Mouse (Mus musculus) kidney, embryonic 15.5 days (tissue): ENCODE results near the gene Pnmal2. TPM values are rescaled to one million over a fixed set of nuclear protein-coding genes. Genes with fewer than 3 reads are reported as not detected.

Source experiments
- ATAC-seq: fragments of 200-750 bp; cut with Nextera tagmentation; replicated peaks from 2 replicates; pipeline ENCODE4 v1.8.0; 2017; ENCODE audit warnings: moderate TSS enrichment; ENCODE audit not compliant: low FRiP score
- H3K27ac ChIP-seq: fragments of 300-500 bp; sonication (generic); 2 replicates; pipeline ENCODE4 v1.5.1; 2015; ENCODE audit warnings: mild to moderate bottlenecking, inconsistent platforms
- H3K27me3 ChIP-seq: fragments of 300-500 bp; sonication (generic); 2 replicates; pipeline ENCODE4 v1.6.1; 2015; ENCODE audit warnings: inconsistent platforms
- H3K36me3 ChIP-seq: fragments of 300-500 bp; sonication (generic); 2 replicates; pipeline ENCODE4 v1.6.1; 2015; ENCODE audit warnings: inconsistent platforms
- H3K4me1 ChIP-seq: fragments of 300-500 bp; sonication (generic); 2 replicates; pipeline ENCODE4 v1.6.1; 2015; ENCODE audit warnings: inconsistent platforms
- H3K4me2 ChIP-seq: fragments of 300-500 bp; sonication (generic); 2 replicates; pipeline ENCODE4 v1.6.1; 2015; ENCODE audit warnings: moderate library complexity, mild to moderate bottlenecking, inconsistent platforms
- H3K4me3 ChIP-seq: fragments of 300-500 bp; sonication (generic); replicated peaks from 2 replicates; pipeline ENCODE4 v1.5.1; 2015; ENCODE audit warnings: mild to moderate bottlenecking, inconsistent platforms
- H3K9ac ChIP-seq: fragments of 300-500 bp; sonication (generic); 2 replicates; pipeline ENCODE4 v1.6.1; 2015; ENCODE audit warnings: mild to moderate bottlenecking, inconsistent platforms
- H3K9me3 ChIP-seq: fragments of 300-500 bp; sonication (generic); replicated peaks from 2 replicates; pipeline ENCODE4 v1.6.1; 2016; ENCODE audit warnings: inconsistent platforms
- whole genome bisulfite sequencing: fragments of 180-500 bp; shearing (Covaris S2); methylation state at CpG from one replicate; pipeline ENCODE4 v1.1.7; 2015; ENCODE audit warnings: mixed read lengths; 5-methylcytosine and 5-hydroxymethylcytosine counted together
- polyA plus RNA-seq: library from polyadenylated mRNA; unstranded; fragments of >200 nt; fragmentation: Nextera tagmentation; extraction: Ambion mirVana; gene quantifications from 2 replicates; pipeline ENCODE4 v1.2.1, GENCODE M21; 2015

Gene Pnmal2
- 7.7 and 9.2 TPM in 2 replicates for polyA plus RNA-seq

GRCm38 (mm10) chr7:16944061-16944807, at the start of gene Pnmal2:
Gene Pnmal2 (plus strand): TSS chr7:16944682.
- Histone ChIP-seq H3K9ac (peak within 1 kb of the TSS; percentile 65), H3K4me3 (peak within 1 kb of the TSS; percentile 63), H3K27me3 (peaks cover 44% of the 10 kb centered on the region), H3K4me1 (peaks cover 60% of the 10 kb centered on the region), H3K27ac (no peak within 1 kb of the TSS), H3K36me3 (no peaks in the 10 kb centered on the region), H3K9me3 (no peaks in the 10 kb centered on the region), H3K4me2 (peak within 1 kb of the TSS; percentile 83)
- ATAC-seq, result peak; percentile 88
- 13% methylated on average over 36 of the region's 36 CpGs for WGBS

- Histone ChIP-seq H3K36me3 (no peaks in the 10 kb centered on the region), H3K4me1 (peaks cover 49% of the 10 kb centered on the region), H3K4me2 (peak overlapping the region; percentile 60), H3K9me3 (no peaks in the 10 kb centered on the region), H3K4me3 (peak overlapping the region; percentile 26), H3K27me3 (peaks cover 27% of the 10 kb centered on the region), H3K27ac (no peak overlapping the region), H3K9ac (no peak overlapping the region)
- peak; percentile 19; the same call in 1 of the 2 replicates for ATAC-seq
- WGBS, result under 1% methylated on average over 24 of the region's 24 CpGs
Observed at GRCm38 (mm10) chr7:16895000-16895399, 49.5 kb upstream of the Pnmal2 start.

GRCm38 (mm10) chr7:16895511-16895910, 49.0 kb upstream of the Pnmal2 start:
- no peak overlapping the region for H3K27ac ChIP-seq
- H3K36me3 ChIP-seq, result no peaks in the 10 kb centered on the region
- no peak overlapping the region for H3K9ac ChIP-seq
- peak overlapping the region; percentile 60 for H3K4me2 ChIP-seq
- peaks cover 46% of the 10 kb centered on the region for H3K4me1 ChIP-seq
- peak overlapping the region; percentile 26; the same call in 1 of the 2 replicates for H3K4me3 ChIP-seq
- H3K27me3 ChIP-seq, result peaks cover 27% of the 10 kb centered on the region
- WGBS, result 25% methylated on average over 10 of the region's 10 CpGs
- ATAC-seq, result no peak
- H3K9me3 ChIP-seq, result no peaks in the 10 kb centered on the region

GRCm38 (mm10) chr7:16900526-16900925, 44.0 kb upstream of the Pnmal2 start:
- Histone ChIP-seq H3K36me3 (no peaks in the 10 kb centered on the region), H3K9me3 (no peaks in the 10 kb centered on the region), H3K27ac (no peak overlapping the region), H3K9ac (no peak overlapping the region), H3K4me2 (no peak overlapping the region), H3K4me1 (peaks cover 34% of the 10 kb centered on the region), H3K4me3 (no peak overlapping the region), H3K27me3 (no peaks in the 10 kb centered on the region)
- no peak for ATAC-seq
- 26% methylated on average over 5 of the region's 5 CpGs for WGBS

GRCm38 (mm10) chr7:16903439-16903955, 41.0 kb upstream of the Pnmal2 start:
- H3K4me3 ChIP-seq, result no peak overlapping the region
- H3K4me1 ChIP-seq, result peaks cover 62% of the 10 kb centered on the region
- WGBS, result 84% methylated on average over 2 of the region's 2 CpGs

GRCm38 (mm10) chr7:16904120-16904675, 40.3 kb upstream of the Pnmal2 start:
- WGBS, result 32% methylated on average over 8 of the region's 10 CpGs
- no peak for ATAC-seq
- no peaks in the 10 kb centered on the region; the same call in 1 of the 2 replicates for H3K27me3 ChIP-seq

More at GRCm38 (mm10) chr7:16903439-16903955, 41.0 kb upstream of the Pnmal2 start:
- Histone ChIP-seq H3K27me3 (no peaks in the 10 kb centered on the region), H3K36me3 (no peaks in the 10 kb centered on the region), H3K9me3 (no peaks in the 10 kb centered on the region), H3K9ac (no peak overlapping the region), H3K27ac (no peak overlapping the region), H3K4me2 (no peak overlapping the region)
- no peak for ATAC-seq

GRCm38 (mm10) chr7:16905491-16906021, 38.9 kb upstream of the Pnmal2 start:
- Histone ChIP-seq H3K9me3 (no peaks in the 10 kb centered on the region), H3K27me3 (no peaks in the 10 kb centered on the region; the same call in 1 of the 2 replicates), H3K4me1 (peaks cover 77% of the 10 kb centered on the region), H3K4me3 (no peak overlapping the region), H3K9ac (no peak overlapping the region), H3K27ac (peak overlapping the region; percentile 84), H3K36me3 (no peaks in the 10 kb centered on the region), H3K4me2 (peak overlapping the region; percentile 14; the same call in 1 of the 2 replicates)
- ATAC-seq, result peak; percentile 71
- 14% methylated on average over 9 of the region's 9 CpGs for WGBS

More at GRCm38 (mm10) chr7:16904120-16904675, 40.3 kb upstream of the Pnmal2 start:
- Histone ChIP-seq H3K9ac (no peak overlapping the region), H3K4me3 (no peak overlapping the region), H3K36me3 (no peaks in the 10 kb centered on the region), H3K27ac (0 out of 2 replicates have a peak overlapping the region, but pooled peaks have one; percentile 13), H3K4me1 (peaks cover 69% of the 10 kb centered on the region), H3K4me2 (no peak overlapping the region), H3K9me3 (no peaks in the 10 kb centered on the region)

- H3K9me3 ChIP-seq, result no peaks in the 10 kb centered on the region
- peak within 1 kb of the TSS; percentile 14; the same call in 1 of the 2 replicates for H3K4me2 ChIP-seq
- 7% methylated on average over 6 of the region's 6 CpGs for WGBS
- no peak for ATAC-seq
- no peak within 1 kb of the TSS for H3K9ac ChIP-seq
- H3K27me3 ChIP-seq, result no peaks in the 10 kb centered on the region; the same call in 1 of the 2 replicates
- H3K27ac ChIP-seq, result peak within 1 kb of the TSS; percentile 84
- H3K36me3 ChIP-seq, result no peaks in the 10 kb centered on the region
- H3K4me3 ChIP-seq, result no peak within 1 kb of the TSS
- peaks cover 74% of the 10 kb centered on the region for H3K4me1 ChIP-seq
Observed at GRCm38 (mm10) chr7:16906281-16906680, 38.2 kb upstream of the Pnmal2 start, which contains the start of gene Ptgir. Gene Ptgir (plus strand): TSS chr7:16906490.

- H3K27ac ChIP-seq, result no peak overlapping the region
- H3K4me1 ChIP-seq, result peaks cover 68% of the 10 kb centered on the region
- no peaks in the 10 kb centered on the region; the same call in 1 of the 2 replicates for H3K27me3 ChIP-seq
- no peak overlapping the region for H3K9ac ChIP-seq
- 92% methylated on average over 41 of the region's 41 CpGs for WGBS
- H3K9me3 ChIP-seq, result no peaks in the 10 kb centered on the region
- H3K36me3 ChIP-seq, result no peaks in the 10 kb centered on the region
- ATAC-seq, result no peak
- no peak overlapping the region for H3K4me3 ChIP-seq
- H3K4me2 ChIP-seq, result no peak overlapping the region
Observed at GRCm38 (mm10) chr7:16906889-16907559, 37.5 kb upstream of the Pnmal2 start.

- WGBS, result 46% methylated on average over 7 of the region's 7 CpGs
- Histone ChIP-seq H3K27ac (no peak overlapping the region), H3K9ac (no peak overlapping the region), H3K4me3 (no peak overlapping the region), H3K4me1 (peaks cover 65% of the 10 kb centered on the region), H3K36me3 (no peaks in the 10 kb centered on the region), H3K27me3 (no peaks in the 10 kb centered on the region; the same call in 1 of the 2 replicates), H3K4me2 (peak overlapping the region; percentile 18; the same call in 1 of the 2 replicates), H3K9me3 (no peaks in the 10 kb centered on the region)
- no peak for ATAC-seq
Observed at GRCm38 (mm10) chr7:16907842-16908241, 36.6 kb upstream of the Pnmal2 start.

- 35% methylated on average over 11 of the region's 11 CpGs for WGBS
Observed at GRCm38 (mm10) chr7:16908367-16908766, 36.1 kb upstream of the Pnmal2 start.

More at GRCm38 (mm10) chr7:16908367-16908766, 36.1 kb upstream of the Pnmal2 start:
- Histone ChIP-seq H3K4me2 (peak overlapping the region; percentile 18; the same call in 1 of the 2 replicates), H3K36me3 (no peaks in the 10 kb centered on the region), H3K9me3 (no peaks in the 10 kb centered on the region), H3K27me3 (no peaks in the 10 kb centered on the region; the same call in 1 of the 2 replicates), H3K9ac (no peak overlapping the region), H3K4me3 (no peak overlapping the region), H3K4me1 (peaks cover 65% of the 10 kb centered on the region), H3K27ac (no peak overlapping the region)
- no peak for ATAC-seq
